Mouse (Mus musculus): ENCODE measurements around the gene Chrm4.

Gene Chrm4

DNA sequence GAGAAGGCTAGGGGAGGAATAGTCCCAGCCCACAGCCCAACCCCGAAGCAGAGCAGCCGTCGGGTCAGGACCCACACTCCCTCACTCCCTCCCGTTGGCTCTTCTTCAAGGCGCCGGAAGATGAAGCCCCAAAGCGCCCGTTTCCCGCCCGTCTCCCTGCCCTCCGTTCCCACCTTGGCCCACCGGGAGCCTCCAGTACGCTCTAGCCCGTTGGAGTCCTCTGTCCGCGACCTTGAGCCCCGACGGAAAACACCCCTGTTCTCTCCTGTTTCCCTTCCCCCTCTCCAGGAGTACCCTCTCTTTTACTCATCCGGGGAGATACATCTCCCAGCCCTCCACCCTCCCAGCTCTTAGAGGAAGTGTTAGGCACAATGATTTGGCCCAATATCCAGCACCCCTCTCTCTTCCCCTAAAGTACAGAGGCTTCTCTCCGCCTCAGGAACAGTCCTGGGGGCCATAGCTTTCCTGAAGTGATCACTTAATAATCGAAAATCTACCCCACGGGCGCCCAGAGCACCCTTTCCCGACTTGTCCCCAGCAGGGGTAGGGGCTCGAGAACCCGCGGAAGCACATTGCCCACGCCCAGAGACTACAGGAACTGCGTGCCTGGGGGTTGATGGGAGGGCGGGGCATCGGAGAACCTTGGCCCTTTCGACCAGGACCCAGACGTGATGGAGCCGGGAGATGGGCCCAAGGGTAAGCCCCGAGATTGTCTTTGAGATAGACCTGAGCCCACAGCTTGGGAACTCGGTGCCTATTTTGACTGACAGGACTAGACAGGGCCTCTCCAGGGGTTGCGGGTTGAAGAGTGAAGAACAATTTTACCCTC is 4.2 kb upstream of the Chrm4 start:
- DNase-seq (ENCODE audit: low spot score in 2 of 2): no peak

GRCm38 (mm10) chr2:91923415-91924337 is 3.4 kb upstream of the Chrm4 start:
- peak in 1 of 2 experiments; percentile 74 for DNase-seq (ENCODE audit: low spot score in 2 of 2)

DNA sequence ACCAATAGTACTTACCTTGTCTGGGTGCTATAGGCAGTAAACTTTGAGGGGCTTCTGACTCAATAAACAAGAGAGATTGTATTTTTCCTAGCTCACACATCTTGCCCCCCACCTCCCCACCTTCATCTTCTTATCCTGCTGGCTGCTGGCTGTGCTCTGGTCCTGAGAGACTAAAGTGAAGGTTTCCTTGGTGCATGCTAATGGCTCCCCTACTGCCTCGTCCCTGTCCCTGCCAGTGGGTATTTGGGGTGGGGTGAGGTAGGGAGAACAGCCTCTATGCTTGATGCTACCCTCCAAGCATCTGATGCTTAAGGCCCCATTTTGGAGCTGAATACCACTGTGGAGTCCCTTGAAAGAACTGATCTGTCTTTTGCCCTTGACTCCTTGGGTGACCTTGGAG is 2.3 kb upstream of the Chrm4 start:
- DNase-seq (ENCODE audit: low spot score in 2 of 2): no peak

DNA sequence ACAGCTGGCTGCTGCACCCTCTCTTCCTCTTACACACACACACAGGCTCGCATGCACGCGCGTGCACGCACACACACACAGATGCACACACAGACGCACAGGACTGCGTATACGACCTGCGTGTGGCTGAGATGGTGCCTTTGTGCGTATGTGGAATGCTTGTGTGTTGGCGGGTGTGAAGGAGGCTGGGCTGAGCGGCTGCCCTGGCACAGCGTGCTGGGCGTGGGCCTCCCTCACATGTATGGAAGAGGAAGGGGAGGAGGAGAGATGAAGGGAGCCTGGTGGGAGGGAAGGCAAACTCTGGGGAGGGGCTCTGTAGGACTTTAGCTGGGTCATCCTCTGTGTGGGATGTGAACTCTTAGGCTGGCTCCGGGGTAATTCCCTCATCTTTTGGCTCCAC is 1.6 kb upstream of the Chrm4 start:
- peak in 1 of 2 experiments; percentile 78 for DNase-seq (ENCODE audit: low spot score in 2 of 2)

GRCm38 (mm10) chr2:91927826-91928533 is 931 bp downstream of the Chrm4 start:
- peak in 1 of 2 experiments; percentile 90 for DNase-seq (ENCODE audit: low spot score in 2 of 2)

- no peak for DNase-seq (ENCODE audit: low spot score in 2 of 2)
Measured at GRCm38 (mm10) chr2:91928534-91929350, 1.7 kb downstream of the Chrm4 start.

DNA sequence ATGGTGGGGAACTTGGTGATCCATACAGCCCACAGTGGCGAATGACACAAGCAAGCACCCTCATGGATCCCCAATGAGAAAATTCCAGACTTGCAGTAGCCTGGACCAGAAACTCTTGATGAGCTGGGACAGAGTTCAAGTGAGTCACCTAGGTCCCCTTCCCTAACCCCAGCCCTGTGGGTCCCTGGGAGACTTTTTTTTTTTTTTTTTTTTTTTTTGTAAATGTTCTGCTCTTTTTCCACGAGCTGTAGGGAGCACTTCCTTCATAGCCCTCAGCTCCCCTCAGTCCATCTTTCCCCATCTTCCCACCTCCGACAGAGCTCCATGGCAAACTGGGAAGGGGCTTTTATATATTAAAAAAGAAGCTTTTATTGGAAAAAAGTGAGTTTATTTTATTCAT is 2.4 kb downstream of the Chrm4 start:
- no peak for DNase-seq (ENCODE audit: low spot score in 2 of 2)

DNA sequence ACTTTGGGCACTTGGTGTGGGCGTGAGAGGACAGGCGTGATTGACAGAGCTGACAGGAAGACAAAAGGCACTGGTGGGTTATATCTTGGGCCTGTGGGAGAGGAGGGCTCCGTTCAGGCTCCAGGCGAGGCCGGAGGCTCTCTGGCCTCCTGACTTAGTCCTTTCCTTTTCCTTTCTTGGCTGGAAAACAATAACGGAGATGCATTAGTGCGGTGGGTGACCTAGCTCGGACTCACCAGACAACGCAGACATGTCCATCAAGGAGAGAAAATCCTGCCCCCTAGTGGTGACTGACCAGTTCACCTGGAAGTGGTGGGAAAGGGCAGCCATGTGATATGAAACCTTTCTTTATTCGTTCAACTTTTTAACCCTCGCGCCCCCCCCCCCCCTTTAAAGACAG is 2.9 kb downstream of the Chrm4 start:
- DNase-seq (ENCODE audit: low spot score in 2 of 2): no peak

DNA sequence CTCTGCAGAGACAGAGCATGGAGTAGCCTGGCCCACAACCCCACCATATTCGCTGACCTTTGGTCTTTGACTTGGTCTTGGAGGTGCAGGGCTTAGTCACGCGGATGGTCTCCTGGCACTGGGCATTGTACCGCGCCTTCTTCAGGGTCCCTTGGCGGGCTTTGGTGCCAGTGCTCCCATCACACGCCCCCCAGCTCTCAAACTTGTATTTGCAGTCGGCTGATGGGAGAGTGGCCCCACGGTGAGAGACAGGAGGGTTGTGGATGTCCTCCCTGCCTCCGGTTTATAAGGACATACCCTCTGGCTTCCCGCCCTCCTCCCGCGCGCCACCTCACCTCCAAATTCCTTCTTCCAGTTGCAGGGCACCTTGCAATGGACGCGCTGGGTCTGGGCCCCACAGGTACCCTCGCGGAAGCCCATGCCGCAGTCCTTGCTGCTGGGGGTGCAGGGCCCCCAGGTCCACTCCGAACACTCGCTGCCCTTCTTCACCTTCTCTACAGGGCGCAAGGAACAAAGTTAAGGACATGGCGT is 3.8 kb downstream of the Chrm4 start:
- no peak for DNase-seq (ENCODE audit: low spot score in 2 of 2)

DNA sequence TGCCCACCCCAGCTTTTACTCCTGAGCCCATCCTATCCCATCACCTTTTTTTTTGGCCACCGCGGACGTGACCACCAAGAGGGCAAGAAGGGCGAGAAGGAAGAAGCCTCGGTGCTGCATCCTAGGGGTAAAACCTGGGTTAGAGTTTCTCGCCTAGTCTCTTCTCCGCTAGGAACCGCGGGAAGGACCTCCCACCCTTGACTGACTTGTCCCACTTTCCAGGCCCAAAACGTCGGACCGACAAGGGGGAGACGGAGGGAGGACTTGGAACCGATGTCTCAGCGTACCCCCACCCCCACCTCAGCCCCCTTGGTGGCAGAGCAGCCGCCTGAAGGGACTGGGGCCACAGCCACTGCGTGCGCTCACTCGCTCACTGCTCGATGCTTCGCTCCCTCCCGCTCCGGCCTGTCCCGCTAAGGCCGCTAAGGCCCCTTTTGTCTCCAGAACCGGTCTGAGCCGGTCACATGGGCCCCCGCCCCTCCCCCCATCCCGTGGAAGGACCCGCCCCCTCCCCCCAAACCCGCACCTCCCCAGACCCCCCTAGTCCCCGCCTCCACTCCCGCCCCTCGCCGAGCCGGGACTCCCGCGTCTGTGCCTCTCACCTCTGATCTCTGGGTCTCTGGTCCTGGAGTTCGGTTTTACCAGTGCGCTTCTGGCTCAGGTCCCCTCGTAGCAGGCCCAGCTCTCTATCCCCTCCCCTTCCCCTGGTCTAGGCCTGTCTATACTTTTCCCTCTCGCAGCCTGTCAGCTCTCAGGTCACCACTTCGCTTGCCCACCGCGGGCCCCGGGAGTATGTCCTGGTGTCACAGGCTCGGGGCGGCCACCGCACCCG is 4.5 kb downstream of the Chrm4 start:
- no peak for DNase-seq (ENCODE audit: low spot score in 2 of 2)

GRCm38 (mm10) chr2:91932160-91932711 is 5.2 kb downstream of the Chrm4 start, which contains the start of gene Mdk:
Gene Mdk, minus strand, starts transcription at chr2:91932297.
- no peak for DNase-seq (ENCODE audit: low spot score in 2 of 2)

DNA sequence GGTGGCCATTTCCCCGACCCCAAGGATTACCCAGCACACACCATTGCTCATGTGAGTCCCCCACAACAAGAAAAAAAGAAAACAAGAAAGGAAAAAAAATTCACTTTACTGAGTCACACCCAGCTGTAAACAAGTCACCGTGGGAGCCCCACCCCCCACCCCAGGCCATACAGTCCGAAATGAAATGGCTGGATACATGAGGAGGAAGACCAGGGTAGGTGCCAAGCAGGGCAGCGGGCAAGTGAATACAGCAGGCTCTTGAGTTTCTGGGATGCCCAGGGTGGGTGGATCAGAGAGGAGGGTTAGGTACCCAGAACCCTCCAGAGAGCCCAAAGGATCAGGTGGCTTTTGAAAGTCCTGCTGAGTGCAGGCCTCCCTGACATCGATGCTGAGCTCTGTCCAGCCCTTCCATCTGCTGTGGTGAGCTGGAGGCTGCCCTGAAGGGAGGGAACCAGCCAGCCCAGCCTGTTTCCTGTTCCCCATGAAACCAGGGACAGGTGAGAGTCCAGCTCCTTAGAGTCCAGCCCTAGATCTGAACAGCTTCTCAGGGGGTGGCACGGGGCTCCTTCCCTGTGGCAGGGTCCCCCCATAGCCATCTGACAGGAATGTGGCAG is 5.8 kb downstream of the Chrm4 start:
- no peak for DNase-seq (ENCODE audit: low spot score in 2 of 2)

GRCm38 (mm10) chr2:91933471-91933870 is 6.4 kb downstream of the Chrm4 start:
- DNase-seq (ENCODE audit: low spot score in 2 of 2): no peak

DNA sequence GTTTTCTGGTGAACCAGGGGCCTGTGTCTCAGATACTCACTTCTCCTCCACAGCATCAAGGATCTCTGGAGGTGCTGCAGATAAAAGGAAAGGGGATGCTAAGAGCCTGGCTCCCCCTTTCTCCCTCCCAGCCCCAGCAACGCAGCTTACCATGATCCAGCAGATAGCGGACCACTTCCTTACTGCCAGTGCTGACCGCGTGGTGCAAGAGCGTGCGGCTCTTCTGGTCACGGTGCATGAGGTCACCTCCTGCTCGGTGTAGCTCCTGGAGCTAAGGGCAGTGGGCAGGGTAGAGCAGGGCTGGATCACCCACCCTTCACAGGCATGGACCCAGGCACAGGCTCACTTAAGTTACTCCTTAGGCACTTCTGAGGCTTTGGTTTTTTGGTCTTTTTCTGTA is 7.0 kb downstream of the Chrm4 start:
- no peak for DNase-seq (ENCODE audit: low spot score in 2 of 2)

DNA sequence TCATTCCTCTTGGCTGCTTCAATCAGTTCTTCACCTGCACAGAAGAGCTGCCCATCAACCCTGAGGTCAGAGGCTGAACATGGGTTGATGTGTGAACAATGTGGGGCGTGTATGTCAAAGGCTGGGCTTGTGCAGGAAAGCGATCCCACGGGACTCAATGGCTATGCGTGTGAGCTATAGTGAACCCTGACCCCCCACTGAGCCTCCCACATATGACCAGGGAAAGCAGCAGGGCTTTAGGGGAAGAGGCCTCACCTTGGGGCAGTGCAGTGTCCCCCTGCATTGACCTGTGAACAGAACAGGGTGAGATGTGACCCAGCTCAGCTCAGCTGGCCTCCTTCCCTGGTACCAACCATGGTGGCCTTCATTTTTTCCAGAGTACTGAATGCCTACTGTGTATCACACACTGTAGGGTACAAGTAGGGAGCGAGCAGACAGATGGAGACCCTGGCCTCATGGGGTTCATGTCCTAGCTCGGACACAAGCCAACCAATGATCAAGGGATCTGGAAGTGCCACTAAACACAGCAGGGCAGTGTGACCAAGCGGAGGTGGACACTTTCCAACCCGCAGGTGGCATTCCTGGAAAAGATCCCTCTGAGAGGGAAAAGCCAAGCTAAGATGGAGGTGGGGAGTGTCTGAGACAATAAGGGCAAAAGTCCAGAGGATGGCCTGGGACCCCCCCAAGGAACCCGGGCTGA is 7.9 kb downstream of the Chrm4 start:
- no peak for DNase-seq (ENCODE audit: low spot score in 2 of 2)

GRCm38 (mm10) chr2:91936154-91936553 is 9.1 kb downstream of the Chrm4 start:
- DNase-seq (ENCODE audit: low spot score in 2 of 2): peak in 1 of 2 experiments; percentile 80

GRCm38 (mm10) chr2:91939303-91939935 is 12.4 kb downstream of the Chrm4 start:
- no peak for DNase-seq (ENCODE audit: low spot score in 2 of 2)

DNA sequence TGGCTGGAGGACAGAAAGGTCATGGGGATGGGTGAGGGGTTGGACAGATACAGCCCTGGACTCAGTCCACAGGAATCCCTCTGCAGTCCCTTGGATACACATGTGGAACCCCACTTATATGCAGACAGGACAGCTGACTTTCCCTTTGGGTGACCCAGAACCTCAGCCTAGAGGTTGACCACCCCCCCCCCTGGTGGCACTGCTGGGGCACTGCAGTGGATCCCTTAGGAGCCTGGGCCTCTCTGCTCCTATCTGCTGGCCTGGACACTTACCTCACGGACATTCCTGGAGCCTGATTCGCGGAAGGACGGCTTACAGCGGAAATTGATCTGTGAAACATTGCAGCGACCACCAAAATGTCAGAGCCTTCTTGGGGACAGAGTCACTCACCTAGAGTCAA is 15.3 kb downstream of the Chrm4 start:
- DNase-seq (ENCODE audit: low spot score in 2 of 2): no peak

All from left cerebral cortex, adult 9 months (tissue).